Mouse (Mus musculus) E14TG2a.4 (cell line): Measurements from ENCODE around the gene Olfr33.

Experiments used
- CTCF ChIP-seq: conservative IDR thresholded peaks from 2 replicates; pipeline ENCODE4 v1.5.1; 2014; ENCODE audit warnings: low read length
- NANOG ChIP-seq: IDR thresholded peaks from 2 replicates; pipeline ENCODE4 v1.6.1; 2014; ENCODE audit warnings: borderline replicate concordance, low read length, mixed read lengths
- POU5F1 ChIP-seq: IDR thresholded peaks from 2 replicates; pipeline ENCODE4 v1.6.1; 2014; ENCODE audit warnings: low read length, borderline replicate concordance

DNA sequence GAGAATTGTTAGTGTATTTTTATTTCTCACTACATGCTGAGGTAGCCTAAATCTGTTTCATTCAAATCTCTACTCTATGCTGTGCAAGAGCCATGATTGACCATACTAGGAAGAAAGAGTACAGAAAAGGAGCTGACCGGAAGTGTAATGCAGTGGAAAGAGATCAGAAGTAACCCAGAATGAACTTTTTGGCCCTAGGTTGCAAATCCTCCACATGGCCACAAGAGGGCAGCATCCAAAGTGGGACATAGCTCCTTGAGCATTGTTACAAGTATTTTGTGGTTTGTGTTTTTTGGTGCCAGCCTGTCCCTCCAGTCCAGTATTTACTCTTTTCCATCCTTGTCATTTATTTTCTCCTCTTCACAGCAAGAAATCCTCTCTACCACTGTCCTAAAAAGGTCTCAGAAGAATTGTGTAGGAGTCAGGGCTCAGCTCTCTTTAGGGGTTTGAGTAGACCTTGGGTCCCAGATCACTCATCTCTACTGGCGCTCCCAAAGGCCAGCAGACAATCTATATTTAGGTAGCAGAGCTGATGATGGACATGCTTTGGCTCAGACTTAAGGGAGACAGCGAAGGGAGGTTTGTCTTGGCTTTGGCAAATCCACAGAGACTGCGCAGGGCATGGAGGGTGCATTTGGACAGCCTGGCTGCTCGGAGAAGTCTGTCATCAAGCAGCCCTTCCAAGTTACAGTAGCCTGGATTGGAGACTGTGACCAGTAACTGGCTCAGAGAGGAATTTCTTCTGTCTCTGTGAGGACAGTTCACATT lies 23.3 kb downstream of the Olfr33 start, which contains the start of gene Olfr557:
- TF ChIP-seq CTCF (peak; percentile 97), POU5F1 (no peak), NANOG (no peak)
